15 mouse cellular contexts compared by ENCODE assay signal in genomic region chr6:71062980-71063379, GRCm38 (mm10).
DNase-seq lines count a peak whose midpoint lies in the region; ATAC-seq and TF ChIP-seq lines count a peak whose summit lies in the region.
"Had no signal": no experiment of that assay in that cellular context is flagged by ENCODE, and none has a peak within 500 bp of the region (broad histone marks: within the 10 kb centered on the region; RNA-seq: fewer than 3 reads in every experiment).

No protein-coding gene starts in this region.

- no peak overlapping the region for H3K4me2 ChIP-seq in hindbrain, postnatal 0 days (ENCODE audit: low read depth, low read length)
- no peak overlapping the region for H3K4me2 ChIP-seq in hindbrain, embryonic 12.5 days (replicated peaks)
- no peak overlapping the region for H3K4me2 ChIP-seq in midbrain, postnatal 0 days (ENCODE audit: low read depth, low read length, poor library complexity, severe bottlenecking)
- H3K4me2 ChIP-seq in midbrain, embryonic 14.5 days (ENCODE audit: low read length) = no peak overlapping the region
- H3K4me2 ChIP-seq: forebrain, embryonic 13.5 days; limb, embryonic 13.5 days had no signal

- no peaks in the 10 kb centered on the region for H3K4me1 ChIP-seq in hindbrain, postnatal 0 days (ENCODE audit: insufficient read depth, low read length)
- H3K4me1 ChIP-seq in hindbrain, embryonic 12.5 days = no peaks in the 10 kb centered on the region
- H3K4me1 ChIP-seq in midbrain, postnatal 0 days (ENCODE audit: insufficient read depth, low read length) = no peaks in the 10 kb centered on the region
- H3K4me1 ChIP-seq in midbrain, embryonic 14.5 days (ENCODE audit: control insufficient read depth, insufficient read depth, low read length) = no peaks in the 10 kb centered on the region
- no peaks in the 10 kb centered on the region for H3K4me1 ChIP-seq in G1E (ENCODE audit: insufficient read depth, low read depth, low read length)
- H3K4me1 ChIP-seq: forebrain, embryonic 13.5 days; heart, embryonic 10.5 days had no signal

- DNase-seq in hindbrain, postnatal 0 days (ENCODE audit: low spot score) = no peak
- no peak for DNase-seq in midbrain, postnatal 0 days (ENCODE audit: low spot score)
- DNase-seq in midbrain, embryonic 14.5 days = no peak
- no peak for DNase-seq in G1E (ENCODE audit: low spot score)
- DNase-seq in urinary bladder, postnatal 4 days (ENCODE audit: low spot score in 2 of 2) = no peak
- no peak for DNase-seq in left cerebral cortex, adult 18-20 months (ENCODE audit: low spot score in 2 of 2)
- DNase-seq: adrenal gland, postnatal 25 days; heart, postnatal 4 days; kidney, postnatal 36 days; layer of hippocampus, postnatal 36 days had no signal

- no peaks in the 10 kb centered on the region for H3K27me3 ChIP-seq in hindbrain, postnatal 0 days (ENCODE audit: insufficient read depth, low read length)
- no peaks in the 10 kb centered on the region for H3K27me3 ChIP-seq in hindbrain, embryonic 12.5 days
- H3K27me3 ChIP-seq in midbrain, postnatal 0 days (ENCODE audit: insufficient read depth, low read length) = no peaks in the 10 kb centered on the region
- H3K27me3 ChIP-seq in midbrain, embryonic 14.5 days (ENCODE audit: control insufficient read depth, insufficient read depth, low read length) = no peaks in the 10 kb centered on the region
- H3K27me3 ChIP-seq in G1E (ENCODE audit: insufficient read depth, low read length) = peaks cover 6% of the 10 kb centered on the region
- H3K27me3 ChIP-seq: forebrain, embryonic 13.5 days; limb, embryonic 13.5 days had no signal

- no peak for ATAC-seq in hindbrain, postnatal 0 days
- no peak for ATAC-seq in hindbrain, embryonic 12.5 days (ENCODE audit: low FRiP score)
- ATAC-seq in midbrain, postnatal 0 days (ENCODE audit: low FRiP score) = no peak
- ATAC-seq in midbrain, embryonic 14.5 days (ENCODE audit: low FRiP score, low TSS enrichment) = no peak
- no peak for ATAC-seq in G1E (ENCODE audit: extremely low read depth, insufficient number of reproducible peaks, low FRiP score, poor library complexity, severe bottlenecking)
- peak; percentile 52; the same call in 1 of the 2 replicates for ATAC-seq in megakaryocyte progenitor cell, adult 5-6 weeks (replicated peaks; ENCODE audit: poor library complexity)
- ATAC-seq: forebrain, embryonic 13.5 days had no signal

- 75% methylated on average over 4 of the region's 4 CpGs for WGBS in hindbrain, postnatal 0 days
- WGBS in hindbrain, embryonic 12.5 days = 80% methylated on average over 4 of the region's 4 CpGs
- 72% methylated on average over 4 of the region's 4 CpGs for WGBS in midbrain, postnatal 0 days
- WGBS in midbrain, embryonic 14.5 days = 64% methylated on average over 4 of the region's 4 CpGs

- H3K9me3 ChIP-seq in hindbrain, postnatal 0 days (ENCODE audit: low read length) = no peaks in the 10 kb centered on the region
- H3K9me3 ChIP-seq in hindbrain, embryonic 12.5 days (replicated peaks) = no peaks in the 10 kb centered on the region
- no peaks in the 10 kb centered on the region for H3K9me3 ChIP-seq in midbrain, postnatal 0 days (ENCODE audit: low read length)
- no peaks in the 10 kb centered on the region for H3K9me3 ChIP-seq in midbrain, embryonic 14.5 days (ENCODE audit: control insufficient read depth, low read length)
- no peaks in the 10 kb centered on the region for H3K9me3 ChIP-seq in G1E (replicated peaks)
- H3K9me3 ChIP-seq: heart, embryonic 10.5 days; limb, embryonic 13.5 days had no signal

- no peak overlapping the region for H3K9ac ChIP-seq in hindbrain, postnatal 0 days (replicated peaks; ENCODE audit: low read length)
- no peak overlapping the region for H3K9ac ChIP-seq in hindbrain, embryonic 12.5 days
- H3K9ac ChIP-seq in midbrain, postnatal 0 days (replicated peaks; ENCODE audit: low read length, poor library complexity, severe bottlenecking) = no peak overlapping the region
- no peak overlapping the region for H3K9ac ChIP-seq in midbrain, embryonic 14.5 days (replicated peaks; ENCODE audit: low read length)
- H3K9ac ChIP-seq: forebrain, embryonic 13.5 days; limb, embryonic 13.5 days had no signal

- H3K4me3 ChIP-seq in hindbrain, postnatal 0 days (ENCODE audit: low read length) = no peak overlapping the region
- no peak overlapping the region for H3K4me3 ChIP-seq in hindbrain, embryonic 12.5 days
- no peak overlapping the region for H3K4me3 ChIP-seq in midbrain, postnatal 0 days (ENCODE audit: low read depth, low read length)
- no peak overlapping the region for H3K4me3 ChIP-seq in midbrain, embryonic 14.5 days (replicated peaks; ENCODE audit: low read depth, low read length)
- H3K4me3 ChIP-seq in G1E (ENCODE audit: low read depth, low read length) = no peak overlapping the region
- H3K4me3 ChIP-seq: forebrain, embryonic 13.5 days; heart, embryonic 10.5 days; limb, embryonic 13.5 days had no signal

- no peak overlapping the region for H3K27ac ChIP-seq in hindbrain, postnatal 0 days
- H3K27ac ChIP-seq in hindbrain, embryonic 12.5 days = no peak overlapping the region
- no peak overlapping the region for H3K27ac ChIP-seq in midbrain, postnatal 0 days (ENCODE audit: low read depth, low read length)
- no peak overlapping the region for H3K27ac ChIP-seq in midbrain, embryonic 14.5 days (replicated peaks; ENCODE audit: low read depth, low read length)
- H3K27ac ChIP-seq: forebrain, embryonic 13.5 days; heart, embryonic 10.5 days; limb, embryonic 13.5 days had no signal

- TF ChIP-seq CTCF in hindbrain, postnatal 0 days (IDR thresholded peaks at IDR 0.05; ENCODE audit: low read depth) = peak; percentile 4; the same call in 1 of the 2 replicates
- peak; percentile 17; the same call in 1 of the 2 replicates for TF ChIP-seq CTCF in midbrain, postnatal 0 days (IDR thresholded peaks at IDR 0.05)
- TF ChIP-seq CTCF in G1E (IDR thresholded peaks at IDR 0.05; ENCODE audit: low read depth, low read length) = 0 out of 2 replicates have a peak, but pooled peaks have one; percentile 31

- no peaks in the 10 kb centered on the region for H3K36me3 ChIP-seq in hindbrain, postnatal 0 days (ENCODE audit: insufficient read depth, low read length)
- no peaks in the 10 kb centered on the region for H3K36me3 ChIP-seq in hindbrain, embryonic 12.5 days
- no peaks in the 10 kb centered on the region for H3K36me3 ChIP-seq in midbrain, postnatal 0 days (ENCODE audit: insufficient read depth, low read length)
- no peaks in the 10 kb centered on the region for H3K36me3 ChIP-seq in midbrain, embryonic 14.5 days (ENCODE audit: control insufficient read depth, insufficient read depth, low read length)
- H3K36me3 ChIP-seq in G1E (replicated peaks) = no peaks in the 10 kb centered on the region
- H3K36me3 ChIP-seq: heart, embryonic 10.5 days; limb, embryonic 13.5 days had no signal
